15 mouse cellular contexts compared by ENCODE assay signal in the genomic region with DNA sequence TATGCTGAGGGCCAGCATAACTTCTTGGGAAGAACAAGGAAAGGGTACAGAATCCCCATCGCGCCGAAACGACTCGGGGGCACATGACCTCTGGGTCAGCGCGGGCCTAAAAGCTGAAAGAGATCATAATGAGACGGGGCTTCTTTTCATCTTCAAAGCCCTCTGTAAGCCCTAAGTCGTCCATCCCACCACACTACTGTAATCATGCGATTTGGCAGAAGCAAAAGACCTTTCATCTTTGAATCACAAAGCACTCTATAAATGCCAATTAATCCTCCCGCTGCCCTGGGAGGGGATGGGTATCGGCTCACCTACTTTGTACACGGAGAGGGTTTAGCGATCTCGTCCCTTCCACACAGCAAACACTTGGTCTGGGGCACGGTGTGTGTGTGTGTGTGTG.
"Had no signal": no experiment of that assay in that cellular context is flagged by ENCODE, and none has a peak within 500 bp of the region (broad histone marks: within the 10 kb centered on the region; RNA-seq: fewer than 3 reads in every experiment).

No protein-coding gene starts in this region.

- H3K9me3 ChIP-seq: limb, embryonic 12.5 days; liver, embryonic 13.5 days; lung, embryonic 15.5 days; neural tube, embryonic 12.5 days had no signal

- H3K36me3 ChIP-seq: limb, embryonic 12.5 days; liver, embryonic 13.5 days; lung, embryonic 15.5 days; neural tube, embryonic 12.5 days had no signal

- H3K4me1 ChIP-seq: megakaryocyte, embryonic 14.5 days had no signal

- H3K4me2 ChIP-seq: limb, embryonic 12.5 days; liver, embryonic 13.5 days; lung, embryonic 15.5 days; neural tube, embryonic 12.5 days had no signal

- DNase-seq: kidney, adult 8-10 months; kidney, postnatal 25 days; layer of hippocampus, adult 9-11 months; layer of hippocampus, postnatal 36 days; liver; liver, embryonic 13.5 days; liver, postnatal 0 days; lung, postnatal 14 days; right cerebral cortex, postnatal 14 days; thymus, postnatal 36 days had no signal

- ATAC-seq: liver, postnatal 0 days had no signal

- H3K4me3 ChIP-seq: limb, embryonic 12.5 days; liver, embryonic 13.5 days; lung, embryonic 15.5 days; megakaryocyte, embryonic 14.5 days; neural tube, embryonic 12.5 days had no signal

- H3K9ac ChIP-seq: limb, embryonic 12.5 days; liver, embryonic 13.5 days; liver, postnatal 0 days; lung, embryonic 15.5 days; neural tube, embryonic 12.5 days had no signal

- H3K27me3 ChIP-seq: limb, embryonic 12.5 days; liver, embryonic 13.5 days; lung, embryonic 15.5 days; neural tube, embryonic 12.5 days had no signal

- H3K27ac ChIP-seq: limb, embryonic 12.5 days; liver, embryonic 13.5 days; lung, embryonic 15.5 days; macrophage; neural tube, embryonic 12.5 days had no signal
